Mouse (Mus musculus) testis, adult 2 months (tissue): ENCODE results near the gene Fkbp7. TPM values are rescaled to one million over a fixed set of nuclear protein-coding genes. Genes with fewer than 3 reads are reported as not detected.
"Not testable (repeated sequence)": the region's sequence is repeated elsewhere in the genome, so short reads cannot be mapped to it uniquely, and the experiment has no call there.

Experiments used
- H3K27ac ChIP-seq: fragments of 200-500 bp; 2 replicates; pipeline ENCODE4 v1.5.1; 2012; ENCODE audit warnings: low read depth, low read length; ENCODE audit not compliant: control insufficient read depth, insufficient read depth
- H3K27me3 ChIP-seq: fragments of 200-500 bp; 2 replicates; pipeline ENCODE4 v1.6.1; 2012; ENCODE audit warnings: mild to moderate bottlenecking, low read length, moderate library complexity; ENCODE audit not compliant: control insufficient read depth, insufficient read depth
- H3K36me3 ChIP-seq: fragments of 200-500 bp; 2 replicates; pipeline ENCODE4 v1.6.1; 2012; ENCODE audit warnings: mild to moderate bottlenecking, low read length; ENCODE audit not compliant: control insufficient read depth, insufficient read depth
- H3K4me1 ChIP-seq: fragments of 200-500 bp; 2 replicates; pipeline ENCODE4 v1.6.1; 2012; ENCODE audit warnings: low read length; ENCODE audit not compliant: control insufficient read depth, insufficient read depth
- H3K4me3 ChIP-seq: fragments of 200-500 bp; 2 replicates; pipeline ENCODE4 v1.5.1; 2012; ENCODE audit warnings: low read depth, mild to moderate bottlenecking, low read length, moderate library complexity, mixed read lengths; ENCODE audit not compliant: control insufficient read depth
- CTCF ChIP-seq: fragments of 200-500 bp; IDR thresholded peaks from 2 replicates; pipeline ENCODE4 v1.5.1; 2012; ENCODE audit warnings: low read depth, mild to moderate bottlenecking, inconsistent platforms, low read length, moderate library complexity; ENCODE audit not compliant: control insufficient read depth, insufficient read depth, insufficient replicate concordance
- POLR2A ChIP-seq: fragments of 200-500 bp; IDR thresholded peaks from 2 replicates; pipeline ENCODE4 v1.6.1; 2012; ENCODE audit warnings: low read depth, mild to moderate bottlenecking, inconsistent platforms, low read length, moderate library complexity; ENCODE audit not compliant: control insufficient read depth
- polyA plus RNA-seq: library from polyadenylated mRNA; depleted of rRNA; stranded (reverse); fragments of >200 nt; gene quantifications from 2 replicates; pipeline ENCODE4 v1.2.3, GENCODE M21; 2012

The Fkbp7 gene
- polyA plus RNA-seq, 1 experiment = 19.2 TPM

GRCm38 (mm10) chr2:76648666-76649141 lies 24.2 kb downstream of the Fkbp7 start:
- peaks cover 14% of the 10 kb centered on the region for H3K4me1 ChIP-seq
- TF ChIP-seq CTCF = no peak
- TF ChIP-seq POLR2A = no peak
- H3K36me3 ChIP-seq = no peaks in the 10 kb centered on the region
- no peaks in the 10 kb centered on the region for H3K27me3 ChIP-seq
- no peak overlapping the region; the same call in 1 of the 2 replicates for H3K27ac ChIP-seq
- peak overlapping the region; percentile 62; the same call in 1 of the 2 replicates for H3K4me3 ChIP-seq

GRCm38 (mm10) chr2:76647883-76648570 lies 24.9 kb downstream of the Fkbp7 start, which contains the start of the genes Prkra and Pjvk:
Gene Prkra, minus strand, starts transcription at chr2:76648015.
Gene Pjvk, plus strand, starts transcription at chr2:76648476.
- Histone ChIP-seq H3K27ac (peak within 1 kb of the TSS; percentile 91), H3K27me3 (no peaks in the 10 kb centered on the region), H3K4me1 (peaks cover 14% of the 10 kb centered on the region), H3K36me3 (no peaks in the 10 kb centered on the region), H3K4me3 (peak within 1 kb of the TSS; percentile 99)
- TF ChIP-seq POLR2A (peak; percentile 75), CTCF (no peak)

- Histone ChIP-seq H3K27me3 (no peaks in the 10 kb centered on the region), H3K4me1 (peaks cover 14% of the 10 kb centered on the region), H3K27ac (peak overlapping the region; percentile 91), H3K36me3 (no peaks in the 10 kb centered on the region), H3K4me3 (peak overlapping the region; percentile 99)
- TF ChIP-seq CTCF (no peak), POLR2A (no peak; the same call in 1 of the 2 replicates)
Observed at GRCm38 (mm10) chr2:76647441-76647869, 25.5 kb downstream of the Fkbp7 start.

- Histone ChIP-seq H3K4me1 (peaks cover 13% of the 10 kb centered on the region), H3K27ac (peak overlapping the region; percentile 56), H3K27me3 (no peaks in the 10 kb centered on the region), H3K4me3 (no peak overlapping the region), H3K36me3 (no peaks in the 10 kb centered on the region)
- TF ChIP-seq CTCF (no peak), POLR2A (no peak)
Observed at GRCm38 (mm10) chr2:76643801-76644200, 29.1 kb downstream of the Fkbp7 start.

- Histone ChIP-seq H3K4me1 (no peaks in the 10 kb centered on the region), H3K27me3 (no peaks in the 10 kb centered on the region), H3K27ac (no peak overlapping the region), H3K36me3 (no peaks in the 10 kb centered on the region), H3K4me3 (no peak overlapping the region)
- TF ChIP-seq CTCF (no peak), POLR2A (no peak)
Observed at GRCm38 (mm10) chr2:76639637-76640036, 33.3 kb downstream of the Fkbp7 start.

- Histone ChIP-seq H3K36me3 (no peaks in the 10 kb centered on the region), H3K4me1 (no peaks in the 10 kb centered on the region; the same call in 1 of the 2 replicates), H3K27ac (no peak overlapping the region), H3K27me3 (no peaks in the 10 kb centered on the region), H3K4me3 (no peak overlapping the region)
- TF ChIP-seq POLR2A = no peak
Observed at GRCm38 (mm10) chr2:76631600-76631999, 41.3 kb downstream of the Fkbp7 start.

GRCm38 (mm10) chr2:76630293-76630692 lies 42.6 kb downstream of the Fkbp7 start:
- Histone ChIP-seq H3K27me3 (no peaks in the 10 kb centered on the region), H3K36me3 (no peaks in the 10 kb centered on the region), H3K27ac (no peak overlapping the region), H3K4me1 (no peaks in the 10 kb centered on the region; the same call in 1 of the 2 replicates), H3K4me3 (no peak overlapping the region)
- no peak for TF ChIP-seq CTCF
- TF ChIP-seq POLR2A = no peak

- not testable (repeated sequence) for H3K4me1 ChIP-seq, H3K27ac ChIP-seq, H3K36me3 ChIP-seq, H3K4me3 ChIP-seq, H3K27me3 ChIP-seq
Observed at GRCm38 (mm10) chr2:76622316-76622715, 50.6 kb downstream of the Fkbp7 start.
